Mouse (Mus musculus) retina, adult 2 months (tissue): ENCODE results near the gene Dcakd.

ENCODE experiments used
- DNase-seq: peaks from one replicate; pipeline ENCODE4 v3.0.0-alpha.2; 2012; ENCODE audit warnings: low read depth, low spot score

Dcakd gene

DNA sequence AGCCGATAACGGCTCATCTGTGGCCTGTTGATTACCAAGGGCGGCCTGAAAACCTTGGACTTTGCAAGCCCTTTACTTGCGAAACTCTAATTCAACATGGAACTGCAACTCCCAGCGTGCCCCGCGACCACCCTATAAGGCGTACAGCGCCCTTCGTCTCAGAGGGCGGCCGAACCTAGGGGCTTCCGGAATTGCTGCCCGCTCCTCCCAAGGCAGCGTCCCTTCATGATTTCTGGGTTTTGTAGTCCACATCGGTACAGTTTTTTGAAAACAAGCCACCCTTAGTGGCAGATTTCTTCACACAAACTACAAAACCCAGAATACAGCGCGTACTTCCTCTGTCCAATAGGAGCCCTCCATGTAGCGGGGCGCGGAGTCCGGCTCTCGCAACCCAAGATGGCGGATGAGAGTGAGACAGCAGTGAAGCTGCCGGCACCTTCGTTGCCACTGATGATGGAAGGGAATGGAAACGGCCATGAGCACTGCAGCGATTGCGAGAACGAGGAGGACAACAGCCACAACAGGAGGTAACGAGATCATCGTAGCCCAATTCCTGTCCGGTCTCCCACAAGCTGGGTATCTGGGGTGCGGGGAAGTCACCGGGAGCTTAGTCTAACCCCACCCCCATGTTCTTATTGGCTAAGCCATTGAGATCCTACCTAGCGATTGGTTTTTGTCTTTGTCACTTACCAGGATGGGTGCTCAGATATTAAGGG lies at the start of gene Dcakd, which contains the start of gene Nmt1:
TSS of gene Dcakd (minus strand) at position 158 of the 716 bp plus-strand sequence.
TSS of gene Nmt1 (plus strand) at position 15 of the 716 bp plus-strand sequence.
- peak; percentile 93 for DNase-seq

DNA sequence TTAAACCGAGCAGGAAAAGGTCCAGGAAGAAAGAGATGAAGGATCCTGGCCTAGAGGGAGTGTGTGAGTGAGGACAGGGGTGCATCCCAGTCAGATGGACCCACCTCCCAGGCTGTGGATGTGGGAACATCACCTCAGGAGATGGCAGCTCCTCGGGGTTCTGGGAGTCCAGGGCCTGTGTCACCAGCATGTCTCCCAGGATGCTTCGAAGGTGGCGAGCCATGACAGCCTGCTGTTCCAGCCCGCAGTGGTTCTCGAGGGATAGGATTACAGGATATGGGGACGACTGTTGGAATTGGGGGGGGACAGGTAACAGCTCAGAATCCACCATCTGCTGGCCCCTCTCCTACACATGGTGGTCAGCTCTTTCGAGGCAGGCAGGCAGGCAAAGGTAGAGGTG lies 48.4 kb upstream of the Dcakd start:
- no peak for DNase-seq

DNA sequence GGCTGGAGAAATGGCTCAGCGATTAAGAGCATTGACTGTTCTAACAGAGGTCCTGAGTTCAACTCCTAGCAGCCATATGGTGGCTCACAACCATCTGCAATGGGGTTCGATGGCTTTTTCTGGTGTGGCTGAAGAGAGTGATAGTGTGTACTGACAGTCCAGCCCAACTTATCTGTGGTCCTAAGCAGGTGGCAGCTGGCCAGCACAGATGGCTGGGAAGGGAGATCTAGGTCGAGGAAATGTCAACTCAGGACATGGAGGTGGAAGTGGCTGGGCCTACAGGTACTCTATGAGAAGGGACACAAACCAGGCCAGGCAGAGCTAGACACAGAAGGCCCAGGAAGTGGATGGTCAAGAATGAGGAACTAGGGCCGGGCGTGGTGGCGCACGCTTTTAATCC lies 47.9 kb upstream of the Dcakd start:
- no peak for DNase-seq

DNA sequence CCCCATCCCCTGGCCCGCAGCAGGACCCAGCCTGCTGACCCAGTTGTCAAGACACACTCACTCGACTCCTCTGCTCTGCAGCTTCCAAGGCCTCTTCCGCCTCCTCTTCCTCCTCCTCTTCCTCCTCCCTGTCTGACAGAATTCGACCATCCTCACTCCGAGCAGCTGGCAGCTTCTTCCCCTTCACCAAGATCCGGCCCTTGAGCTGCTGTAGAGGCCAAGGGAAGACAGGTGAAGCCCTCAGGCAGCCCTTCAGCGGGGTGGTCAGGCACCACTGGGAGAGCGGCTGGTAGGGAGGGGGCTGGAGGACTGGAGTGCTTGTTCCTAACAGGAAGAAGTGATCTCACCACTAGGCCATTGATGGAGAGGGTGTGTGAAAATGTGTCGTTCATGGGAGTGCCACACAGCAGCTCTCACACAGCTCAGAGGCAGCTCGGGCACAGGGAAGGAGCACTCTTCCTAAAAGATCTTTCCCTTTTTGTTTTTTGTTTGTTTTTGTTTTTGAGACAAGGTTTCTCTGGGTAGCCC lies 46.7 kb upstream of the Dcakd start:
- DNase-seq: no peak

DNA sequence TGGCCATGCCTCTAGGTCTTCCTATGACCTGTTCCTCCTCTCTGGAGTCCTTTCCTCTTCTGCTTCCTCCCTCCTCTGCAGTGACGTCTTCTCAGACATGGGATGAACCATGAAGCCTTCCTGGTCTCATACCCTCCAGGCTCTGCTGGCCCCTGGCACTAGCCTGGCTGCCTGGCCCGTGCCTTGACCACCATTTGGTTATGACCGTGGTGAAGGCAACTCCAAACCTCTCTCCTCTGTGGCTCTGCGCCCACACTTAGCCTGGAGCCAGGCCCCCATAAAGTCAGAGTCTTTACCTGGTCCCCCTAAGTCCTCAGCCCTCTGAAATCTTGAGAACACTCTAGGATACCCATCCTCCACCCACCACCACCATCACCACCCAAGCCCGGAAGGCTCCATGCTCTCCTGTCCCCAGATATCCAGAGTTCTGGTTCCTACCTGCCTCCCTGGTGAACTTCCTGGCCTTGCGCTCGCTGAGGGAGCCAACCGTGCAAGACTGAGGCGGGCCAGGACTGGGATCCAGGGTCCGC lies 46.1 kb upstream of the Dcakd start:
- no peak for DNase-seq

DNA sequence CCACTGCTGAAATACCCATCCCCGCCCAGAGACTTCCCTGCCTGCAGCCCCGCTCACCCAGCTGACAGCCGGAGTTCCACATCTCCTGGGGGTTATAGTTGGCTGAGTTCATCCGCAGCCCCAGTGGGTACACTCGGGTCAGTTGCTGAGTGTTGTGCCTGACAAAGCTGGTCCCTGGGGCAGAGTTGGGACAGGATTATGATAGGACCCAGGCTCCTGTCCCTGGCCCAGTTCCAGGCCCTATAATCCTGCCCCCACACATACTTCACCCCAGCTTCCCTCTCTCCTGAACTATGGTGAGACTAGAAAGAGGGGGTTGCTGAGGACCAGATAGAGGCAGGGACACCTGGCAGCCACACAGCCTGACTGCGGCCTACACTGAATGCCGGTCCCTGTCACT lies 45.5 kb upstream of the Dcakd start:
- DNase-seq: no peak

DNA sequence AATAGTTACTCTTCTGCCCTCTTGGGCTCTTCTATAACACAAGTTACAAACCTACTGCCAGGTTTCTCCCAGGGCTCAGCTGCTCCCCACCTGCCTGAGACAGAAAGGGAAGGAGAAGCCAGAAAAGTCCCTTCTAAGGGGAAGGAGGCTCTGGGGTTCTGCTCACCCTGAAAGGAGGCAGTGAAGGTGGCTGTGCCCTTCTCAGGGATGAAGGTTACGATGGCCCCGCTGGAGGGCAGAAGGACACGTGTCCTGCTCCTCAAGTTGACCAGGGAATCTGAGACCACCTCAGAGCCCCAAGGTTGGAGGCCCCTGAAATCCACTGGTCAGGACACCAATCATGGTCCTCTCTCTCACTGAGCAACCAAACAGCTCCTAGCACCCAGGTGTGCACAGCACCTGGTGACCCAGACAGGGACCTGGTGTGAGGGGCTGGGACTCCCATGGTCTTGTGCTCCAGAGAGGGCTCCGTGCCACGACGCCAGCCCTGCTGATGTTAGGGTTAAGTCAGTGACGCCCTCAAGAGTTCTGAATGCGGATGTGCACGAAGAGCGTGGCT lies 42.3 kb upstream of the Dcakd start:
- no peak for DNase-seq

DNA sequence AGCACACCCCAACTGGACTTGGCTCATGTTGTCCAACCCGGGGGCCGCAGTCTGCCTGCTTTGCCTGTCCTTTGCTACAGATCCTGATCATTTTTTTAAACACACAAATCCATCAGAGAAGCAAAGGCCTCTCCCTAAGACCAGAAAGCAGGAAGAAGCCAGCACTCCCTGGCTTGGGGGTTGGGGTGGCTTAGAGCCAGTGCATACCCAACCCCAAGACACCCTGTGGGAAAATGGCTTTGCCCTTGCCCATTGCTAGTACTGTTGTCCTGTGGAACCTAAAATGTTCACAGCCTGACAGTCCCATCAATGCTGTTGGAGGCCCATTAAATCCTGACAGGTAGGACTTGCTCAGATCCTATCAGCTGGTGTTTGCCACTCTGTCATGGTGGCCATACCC lies 41.6 kb upstream of the Dcakd start:
- no peak for DNase-seq

DNA sequence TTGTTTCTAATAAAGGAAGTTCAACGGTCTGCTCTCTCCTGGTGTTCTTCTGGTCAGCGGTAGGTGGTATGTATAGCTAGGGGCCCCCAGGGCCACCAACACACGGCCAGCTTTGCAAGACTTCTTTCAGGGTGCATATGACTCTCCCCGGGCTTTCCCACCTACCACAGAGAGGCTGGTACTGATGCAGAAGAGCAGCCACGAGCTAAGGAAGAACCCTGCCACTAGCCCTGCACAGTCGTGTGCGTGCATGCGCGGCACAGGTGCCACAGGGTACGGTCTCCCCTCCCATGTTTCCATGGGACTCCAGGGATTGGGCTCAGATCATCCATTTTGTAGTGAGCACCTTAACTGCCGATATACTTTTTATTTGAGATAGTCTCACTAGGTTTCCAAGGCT lies 40.8 kb upstream of the Dcakd start:
- DNase-seq: no peak

DNA sequence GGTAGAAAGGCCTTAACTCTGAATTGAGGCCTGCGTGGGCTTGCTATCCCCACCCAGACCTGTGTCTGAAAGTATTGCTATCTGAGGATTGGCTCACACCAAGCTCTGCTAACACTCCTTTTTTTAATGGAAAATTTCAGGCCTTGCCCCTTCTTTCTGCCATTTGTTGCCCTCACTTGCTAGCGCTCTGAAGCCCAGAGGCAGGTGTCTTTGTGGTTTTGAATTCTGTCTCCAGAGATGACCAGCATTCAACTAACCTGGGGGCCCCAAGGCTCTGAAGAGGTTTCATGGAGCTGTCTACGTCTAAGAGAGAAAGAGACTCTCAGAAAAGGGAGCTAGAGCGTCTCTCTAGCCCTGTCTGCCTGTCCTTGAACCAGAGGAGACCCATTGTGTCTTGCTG lies 40.1 kb upstream of the Dcakd start:
- DNase-seq: no peak

DNA sequence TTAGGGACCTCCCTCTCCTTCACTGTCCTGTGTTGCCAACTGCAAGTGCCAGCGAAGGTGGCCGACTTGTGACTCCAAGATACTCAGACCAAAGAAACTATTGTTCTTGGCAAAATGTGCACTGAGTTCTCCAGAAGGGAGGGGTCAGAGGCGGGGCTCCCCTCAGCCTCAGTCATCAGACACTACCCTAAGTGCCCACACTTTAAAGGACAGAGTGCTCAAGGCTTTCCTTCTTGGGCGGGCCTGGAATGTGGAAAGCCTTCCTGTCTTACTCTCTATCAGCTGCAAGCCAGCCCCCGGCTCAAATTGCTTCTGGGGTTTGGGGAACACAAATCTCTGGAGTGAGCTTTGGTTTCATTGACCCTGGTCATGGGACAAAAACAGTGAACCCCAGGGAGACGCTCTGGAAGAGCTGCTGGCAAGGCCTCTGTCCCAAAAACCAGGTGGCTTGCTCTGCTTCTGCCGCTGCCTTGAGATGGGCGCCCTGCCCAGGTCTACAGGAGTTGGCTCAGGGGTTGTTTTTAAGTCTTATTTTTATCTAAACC lies 39.4 kb upstream of the Dcakd start:
- DNase-seq: no peak

DNA sequence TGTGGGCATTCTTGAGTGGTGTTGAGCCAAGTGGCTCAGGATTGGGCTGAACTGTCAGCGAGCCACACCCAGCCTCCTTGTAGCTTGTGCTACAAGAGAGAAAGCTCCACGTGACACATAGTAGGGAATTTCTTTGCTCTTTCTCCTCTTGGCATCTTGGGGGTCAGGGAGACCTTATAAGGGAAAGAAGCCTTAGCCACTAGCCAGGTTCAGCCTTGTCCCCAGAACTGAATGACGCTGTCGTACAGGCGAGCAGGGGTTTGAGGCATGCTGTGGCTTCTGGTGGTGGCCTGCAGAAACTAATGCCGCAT lies 38.9 kb upstream of the Dcakd start:
- no peak for DNase-seq

DNA sequence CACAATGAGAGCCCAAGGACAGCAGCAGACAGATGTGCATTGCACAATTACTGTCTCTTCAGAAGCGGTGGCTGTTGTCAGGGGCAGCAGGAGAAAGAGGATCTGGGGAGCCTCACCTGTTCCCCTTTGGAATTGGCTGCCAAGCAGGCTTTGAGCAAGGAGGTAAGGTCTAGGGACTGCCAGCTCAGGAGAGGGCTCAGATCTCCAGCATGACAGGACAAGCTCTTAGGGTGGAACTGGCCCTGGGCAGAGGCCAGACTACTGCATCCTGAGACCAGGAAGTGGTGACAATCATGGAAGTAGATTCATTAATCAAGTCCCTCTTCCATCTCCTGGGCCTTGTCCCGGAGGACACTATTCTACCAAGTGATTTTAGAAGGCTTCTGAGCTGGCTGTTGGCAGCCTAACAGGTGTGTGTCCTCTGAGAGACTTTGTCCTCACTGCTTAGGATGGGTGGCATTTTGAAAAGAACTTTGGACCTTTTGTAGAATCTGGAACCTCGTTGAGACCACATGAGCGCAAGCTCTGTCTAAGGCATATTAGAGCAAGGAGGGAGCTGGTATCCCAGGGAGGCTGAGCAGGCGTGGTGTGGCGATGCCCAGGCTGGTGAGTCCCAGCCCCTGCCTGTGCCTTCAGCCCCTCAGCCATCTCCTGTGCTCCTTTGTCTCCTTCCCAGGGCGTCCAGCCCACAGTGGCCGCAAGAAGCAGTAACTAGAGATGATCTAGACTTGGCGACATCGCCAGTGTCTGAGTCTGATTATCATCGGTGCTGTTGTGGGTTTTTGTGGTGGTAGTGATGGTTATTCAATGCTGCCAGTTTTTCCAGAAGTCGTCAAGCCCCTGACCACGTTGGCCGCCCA lies 38.3 kb upstream of the Dcakd start:
- no peak for DNase-seq

DNA sequence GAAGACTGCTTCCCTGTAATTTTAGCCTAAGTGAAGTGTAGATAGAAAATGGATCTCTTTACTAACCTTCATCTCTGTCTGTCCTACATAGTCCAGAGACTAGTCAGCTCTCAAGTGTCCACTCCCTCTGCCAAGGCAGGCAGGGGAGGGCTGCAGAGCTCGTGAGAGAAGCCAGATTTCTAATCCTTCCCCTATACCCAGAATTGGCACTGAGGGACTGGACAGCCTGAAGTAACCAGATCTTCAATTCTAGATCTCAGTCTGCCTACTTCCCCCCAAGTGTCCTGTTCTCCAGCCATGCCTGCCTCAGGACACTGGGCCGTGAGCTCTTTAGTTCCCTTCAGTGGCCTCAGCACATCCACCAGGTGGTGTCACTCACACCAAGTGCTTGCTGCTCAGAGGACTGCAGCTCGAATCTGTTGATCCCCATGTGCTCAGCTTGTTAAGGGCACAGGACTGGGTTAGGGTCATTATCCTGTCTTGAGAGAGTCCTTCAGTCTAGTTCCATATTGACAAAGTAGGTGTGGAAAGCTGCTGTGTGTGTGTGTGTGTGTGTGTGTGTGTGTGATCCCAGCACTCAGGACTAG lies 30.5 kb upstream of the Dcakd start:
- no peak for DNase-seq

DNA sequence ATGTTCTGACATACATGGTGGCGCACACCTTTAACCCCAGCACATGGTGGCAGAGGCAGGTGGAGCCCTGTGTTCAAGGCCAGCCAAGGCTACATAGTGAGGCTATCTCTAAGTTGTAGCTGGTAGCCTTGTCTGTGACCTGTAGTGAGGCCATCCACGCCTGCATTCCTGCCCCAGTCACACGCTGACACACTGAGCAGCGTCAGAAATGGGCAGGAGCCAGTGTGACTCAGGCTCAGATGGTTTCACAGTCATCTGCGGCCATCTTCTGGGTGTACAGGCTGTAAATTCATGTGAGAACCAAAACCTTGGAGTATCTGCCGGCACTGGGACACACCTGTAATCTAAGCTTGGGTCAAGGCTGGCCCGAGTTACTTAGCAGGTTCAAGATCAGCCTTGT lies 28.5 kb upstream of the Dcakd start:
- no peak for DNase-seq

DNA sequence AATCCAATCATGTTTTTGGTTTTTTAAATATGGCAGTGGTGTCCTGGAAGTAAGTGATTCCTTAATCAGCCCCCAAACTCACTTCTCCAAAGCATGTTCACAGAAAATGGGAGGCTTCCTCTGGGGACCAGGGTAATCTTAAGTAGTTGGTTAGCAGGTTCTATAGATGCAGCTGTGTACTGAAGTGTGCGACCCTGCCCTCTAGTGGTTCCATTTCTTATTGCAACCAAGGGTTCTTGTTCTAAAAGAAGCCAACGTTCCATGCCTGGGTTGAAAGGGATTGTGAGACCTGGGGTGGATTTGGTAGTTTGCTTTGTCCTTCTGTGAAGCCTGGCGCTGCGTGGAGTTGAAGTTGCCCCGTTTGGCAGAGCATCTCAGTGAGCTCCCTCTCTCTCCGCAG lies 26.7 kb upstream of the Dcakd start:
- DNase-seq: peak; percentile 57

DNA sequence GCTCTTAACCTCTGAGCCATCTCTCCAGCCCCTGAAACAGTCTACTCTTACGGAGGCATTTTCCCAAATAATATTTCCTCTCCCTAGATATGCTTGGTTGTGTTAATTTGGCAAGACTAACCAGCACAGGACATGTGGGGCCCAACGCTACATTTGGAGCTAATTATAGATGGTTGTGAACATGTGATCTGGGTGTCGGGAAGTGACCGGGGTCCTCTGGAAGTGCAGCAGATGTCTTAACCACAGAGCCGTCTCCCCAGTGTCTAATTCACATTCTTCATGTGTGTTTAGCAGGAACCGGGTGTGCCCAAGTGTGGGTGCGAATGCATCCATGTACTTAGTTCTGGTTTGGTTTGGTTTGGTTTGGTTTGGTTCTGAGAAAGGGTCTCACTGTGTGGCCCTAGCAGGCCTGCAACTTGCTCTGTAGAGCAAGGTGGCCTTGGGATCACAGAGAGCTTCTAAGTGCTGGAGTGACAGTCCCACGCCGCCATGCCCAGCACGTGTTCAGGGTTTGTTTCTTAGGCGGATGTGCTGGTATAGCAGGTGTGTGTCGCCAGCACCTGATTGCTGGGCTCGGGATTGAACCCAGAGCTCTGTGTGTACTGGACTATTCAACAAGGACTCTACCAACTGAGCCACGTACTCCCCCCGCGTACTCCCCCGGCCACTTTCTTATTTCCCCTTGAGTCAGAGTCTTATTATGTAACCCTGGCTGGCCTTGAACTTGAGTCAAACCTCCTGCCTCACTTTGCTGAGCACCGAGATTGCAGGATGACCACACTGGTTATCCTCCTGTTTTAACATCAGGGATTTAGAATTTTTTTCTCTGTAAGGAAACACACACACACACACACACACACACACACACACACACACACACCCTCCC lies 25.3 kb upstream of the Dcakd start:
- DNase-seq: no peak

DNA sequence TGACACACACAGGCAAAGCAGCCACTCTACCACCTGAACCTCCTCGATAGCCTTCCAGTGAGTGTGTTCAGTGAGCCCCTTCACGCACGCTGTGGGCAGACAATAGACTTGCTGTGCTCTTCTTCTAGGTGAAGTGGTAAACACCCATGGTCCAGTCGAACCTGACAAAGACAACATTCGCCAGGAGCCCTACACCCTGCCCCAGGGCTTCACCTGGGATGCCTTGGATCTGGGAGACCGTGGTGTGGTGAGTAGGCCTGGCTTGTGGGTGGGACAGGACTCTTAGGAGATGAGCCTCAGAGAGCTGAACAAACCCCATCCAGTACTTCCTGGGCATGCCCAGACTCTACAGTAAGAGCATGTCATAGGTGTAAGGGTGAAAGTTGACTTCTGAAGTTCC lies 23.9 kb upstream of the Dcakd start:
- no peak for DNase-seq

DNA sequence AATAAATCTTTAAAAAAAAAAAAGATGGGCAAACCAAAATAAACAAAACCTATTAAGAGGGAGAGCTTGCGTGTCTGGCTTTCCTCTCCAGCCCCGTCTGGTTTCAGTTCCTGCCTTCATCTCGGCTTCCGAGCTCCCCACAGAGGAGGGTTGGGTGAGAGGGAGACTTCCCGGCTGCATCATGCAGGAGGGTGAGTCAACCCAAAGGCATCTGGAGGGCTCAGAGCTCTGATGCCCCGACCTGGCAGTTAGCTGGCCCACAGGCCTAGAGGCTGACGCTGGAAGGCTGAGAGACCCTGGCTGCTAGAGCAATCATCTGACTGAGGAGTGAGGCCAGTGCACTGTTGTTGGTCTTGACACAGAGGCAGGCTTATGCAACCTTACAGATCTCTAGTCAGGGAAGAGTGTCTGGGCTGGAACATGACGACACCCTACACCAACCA lies 23.1 kb upstream of the Dcakd start:
- DNase-seq: no peak

DNA sequence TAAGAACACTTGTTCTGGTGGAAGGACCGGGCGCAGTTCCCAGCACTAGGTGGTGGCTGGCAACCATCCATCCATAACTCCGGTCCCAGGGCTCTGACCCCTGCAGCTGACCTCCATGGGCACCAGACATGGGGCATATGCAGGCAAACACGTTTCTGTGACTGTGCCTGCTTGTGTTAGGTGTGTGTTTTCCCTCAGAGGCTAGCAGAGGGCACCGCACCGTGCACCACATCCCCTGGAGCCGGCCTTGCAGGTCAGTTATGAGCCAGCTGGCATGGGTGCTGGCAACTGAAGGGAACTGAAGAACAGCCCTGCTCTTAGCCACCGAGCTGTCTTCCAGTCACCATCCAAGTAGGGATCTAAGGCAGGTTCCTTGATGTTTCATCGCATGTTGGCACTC lies 22.0 kb upstream of the Dcakd start:
- DNase-seq: no peak

DNA sequence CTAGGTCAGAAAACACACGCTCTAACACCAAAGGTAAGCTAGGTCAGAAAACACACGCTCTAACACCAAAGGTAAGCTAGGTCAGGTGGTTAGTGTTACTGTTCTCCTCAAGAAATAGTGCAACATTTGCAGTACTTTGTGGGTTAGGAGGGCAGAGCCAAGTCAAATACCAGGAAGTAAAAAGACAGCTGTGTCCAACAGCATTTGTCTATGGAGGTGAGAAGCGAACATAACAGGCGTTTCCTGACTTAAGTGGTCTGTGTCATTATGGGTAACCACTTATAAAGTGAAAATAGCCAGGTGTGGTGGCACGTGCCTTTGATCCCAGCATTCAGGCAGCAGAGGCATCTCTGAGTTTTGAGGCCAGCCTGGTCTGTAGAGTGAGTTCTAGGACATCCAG lies 21.5 kb upstream of the Dcakd start:
- DNase-seq: no peak
